Mouse (Mus musculus): ENCODE data around the gene Dcp1b. TPM values are rescaled to one million over a fixed set of nuclear protein-coding genes. Genes with fewer than 3 reads are reported as not detected.
A peak's percentile ranks its signal among the peaks of the same experiment; 100 is the strongest.

Gene Dcp1b
- polyA plus RNA-seq, 1 experiment = 11.7 TPM

DNA sequence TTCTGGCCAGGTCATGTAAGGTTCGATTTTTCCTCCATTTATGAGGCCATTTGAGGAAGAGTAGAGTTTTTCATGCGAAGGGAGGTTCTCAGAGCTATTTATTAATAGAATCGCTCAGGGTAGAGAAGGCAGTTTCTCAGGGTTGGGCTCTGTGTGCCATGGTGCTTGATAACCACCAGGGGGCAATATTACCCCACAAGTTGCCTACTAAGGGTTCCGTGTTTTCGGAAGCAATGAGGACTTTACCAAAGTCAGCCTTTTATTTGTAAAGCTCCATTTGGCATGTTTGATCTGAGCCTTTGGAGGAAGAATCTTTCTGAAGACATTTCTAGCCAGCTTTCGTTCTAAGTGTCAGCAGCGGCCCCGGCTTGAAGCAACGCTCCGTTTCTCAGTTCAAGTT, 45.2 kb downstream of the Dcp1b start:
- no peak overlapping the region for H3K27ac ChIP-seq (ENCODE audit: insufficient read depth, low read length)
- no peak overlapping the region for H3K9ac ChIP-seq (ENCODE audit: low read depth, poor library complexity, severe bottlenecking)
- no peaks in the 10 kb centered on the region for H3K36me3 ChIP-seq (ENCODE audit: control insufficient read depth, insufficient read depth, low read length, poor library complexity, severe bottlenecking)
- H3K4me3 ChIP-seq (ENCODE audit: low read depth, low read length) = no peak overlapping the region
- H3K4me1 ChIP-seq (ENCODE audit: control insufficient read depth, insufficient read depth, low read length) = no peaks in the 10 kb centered on the region
- H3K27me3 ChIP-seq (ENCODE audit: control insufficient read depth, insufficient read depth, low read length, poor library complexity, severe bottlenecking) = no peaks in the 10 kb centered on the region
- no peaks in the 10 kb centered on the region for H3K9me3 ChIP-seq (replicated peaks; ENCODE audit: control insufficient read depth, insufficient read depth, low read length, poor library complexity, severe bottlenecking)
- TF ChIP-seq POLR2A (IDR thresholded peaks at IDR 0.05; ENCODE audit: insufficient read depth, low read length) (no peak), CTCF (IDR thresholded peaks at IDR 0.05; ENCODE audit: low read depth, low read length) (peak; percentile 50), EP300 (IDR thresholded peaks at IDR 0.05; ENCODE audit: insufficient read depth, low read depth, low read length) (no peak)

DNA sequence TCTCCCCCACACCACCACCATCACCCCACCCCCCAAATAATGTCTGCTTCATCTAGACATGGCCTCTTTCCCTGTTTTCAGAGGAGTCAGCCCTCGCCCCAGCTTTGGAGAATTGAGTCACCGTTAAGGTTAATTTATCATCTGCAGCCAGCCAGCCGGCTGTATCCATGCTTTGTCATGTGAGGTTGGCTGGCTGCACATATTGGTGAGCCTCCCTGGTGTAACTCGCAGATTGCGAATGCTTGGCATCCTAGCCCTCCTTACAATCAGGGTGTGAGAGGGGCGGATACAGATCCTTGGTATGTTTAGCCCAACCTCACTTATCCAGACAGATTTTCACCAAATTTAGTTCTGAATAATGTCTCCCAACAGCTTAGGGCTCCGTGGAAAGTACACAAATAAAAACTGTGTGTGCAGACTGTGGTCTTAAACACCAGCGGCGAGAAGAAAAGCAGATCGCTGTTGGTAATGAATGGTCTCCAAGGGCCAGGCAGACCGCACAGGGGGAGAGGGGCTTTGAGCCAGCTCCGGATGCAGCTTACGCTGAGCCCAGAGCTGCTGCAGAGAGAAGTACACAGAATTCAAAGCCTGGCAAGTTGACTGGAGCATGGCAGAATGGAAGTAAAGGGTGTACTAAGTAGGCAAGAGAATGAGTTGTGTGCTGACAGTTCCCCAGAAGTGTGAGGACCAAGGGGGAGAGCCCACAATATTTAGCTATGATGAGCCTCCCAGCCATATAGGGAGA, 49.6 kb downstream of the Dcp1b start:
- Histone ChIP-seq H3K36me3 (ENCODE audit: control insufficient read depth, insufficient read depth, low read length, poor library complexity, severe bottlenecking) (no peaks in the 10 kb centered on the region), H3K27me3 (ENCODE audit: control insufficient read depth, insufficient read depth, low read length, poor library complexity, severe bottlenecking) (no peaks in the 10 kb centered on the region), H3K9ac (ENCODE audit: low read depth, poor library complexity, severe bottlenecking) (no peak overlapping the region), H3K4me3 (ENCODE audit: low read depth, low read length) (no peak overlapping the region), H3K4me1 (ENCODE audit: control insufficient read depth, insufficient read depth, low read length) (no peaks in the 10 kb centered on the region), H3K27ac (ENCODE audit: insufficient read depth, low read length) (no peak overlapping the region), H3K9me3 (replicated peaks; ENCODE audit: control insufficient read depth, insufficient read depth, low read length, poor library complexity, severe bottlenecking) (no peaks in the 10 kb centered on the region)
- TF ChIP-seq CTCF (IDR thresholded peaks at IDR 0.05; ENCODE audit: low read depth, low read length) (no peak), EP300 (IDR thresholded peaks at IDR 0.05; ENCODE audit: insufficient read depth, low read depth, low read length) (no peak), POLR2A (IDR thresholded peaks at IDR 0.05; ENCODE audit: insufficient read depth, low read length) (no peak)

DNA sequence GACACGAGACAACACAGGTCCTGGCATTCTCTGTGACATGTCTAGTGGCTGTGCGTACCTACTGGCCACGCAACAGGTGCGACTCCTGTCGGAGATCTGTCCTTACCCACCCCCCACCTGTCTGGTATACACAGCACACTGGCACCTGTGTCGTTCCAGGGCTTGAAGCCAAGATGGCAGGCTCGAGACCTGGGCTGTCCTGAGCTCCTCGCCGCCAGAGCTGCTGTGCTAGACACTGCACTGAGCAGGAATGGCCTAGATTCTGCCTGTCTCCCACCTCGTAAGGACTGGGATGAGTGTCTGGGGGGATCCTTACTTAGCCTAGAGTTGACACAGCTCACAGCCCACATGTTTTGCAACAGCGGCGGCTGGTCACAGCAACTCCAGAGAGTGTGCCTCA, 50.2 kb downstream of the Dcp1b start:
- Histone ChIP-seq H3K36me3 (ENCODE audit: control insufficient read depth, insufficient read depth, low read length, poor library complexity, severe bottlenecking) (no peaks in the 10 kb centered on the region), H3K4me1 (ENCODE audit: control insufficient read depth, insufficient read depth, low read length) (no peaks in the 10 kb centered on the region), H3K4me3 (ENCODE audit: low read depth, low read length) (no peak overlapping the region), H3K9me3 (replicated peaks; ENCODE audit: control insufficient read depth, insufficient read depth, low read length, poor library complexity, severe bottlenecking) (no peaks in the 10 kb centered on the region), H3K27ac (ENCODE audit: insufficient read depth, low read length) (no peak overlapping the region), H3K27me3 (ENCODE audit: control insufficient read depth, insufficient read depth, low read length, poor library complexity, severe bottlenecking) (no peaks in the 10 kb centered on the region), H3K9ac (ENCODE audit: low read depth, poor library complexity, severe bottlenecking) (no peak overlapping the region)
- TF ChIP-seq CTCF (IDR thresholded peaks at IDR 0.05; ENCODE audit: low read depth, low read length) = no peak

DNA sequence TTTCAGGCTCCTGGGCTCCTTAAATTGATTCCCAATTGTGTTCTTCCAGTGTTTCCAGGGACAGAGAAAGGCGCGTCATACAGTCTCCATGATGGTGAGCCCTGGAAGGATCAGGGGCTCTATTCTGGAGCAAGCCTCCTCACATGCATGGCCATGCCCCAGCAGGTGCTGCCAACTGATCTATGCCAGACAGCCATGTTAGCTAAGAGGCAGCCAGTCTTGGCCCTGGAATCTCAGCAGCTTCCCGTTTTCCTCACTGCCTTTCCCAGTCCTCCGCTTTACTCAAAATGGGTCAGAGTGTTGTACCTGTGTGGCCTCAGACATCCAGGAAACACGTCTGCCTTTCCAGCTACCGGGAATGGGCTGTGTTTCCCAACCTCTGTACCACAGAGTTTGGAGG, 50.7 kb downstream of the Dcp1b start:
- Histone ChIP-seq H3K9ac (ENCODE audit: low read depth, poor library complexity, severe bottlenecking) (no peak overlapping the region), H3K9me3 (replicated peaks; ENCODE audit: control insufficient read depth, insufficient read depth, low read length, poor library complexity, severe bottlenecking) (no peaks in the 10 kb centered on the region)
- TF ChIP-seq CTCF (IDR thresholded peaks at IDR 0.05; ENCODE audit: low read depth, low read length) (no peak), POLR2A (IDR thresholded peaks at IDR 0.05; ENCODE audit: insufficient read depth, low read length) (no peak), EP300 (IDR thresholded peaks at IDR 0.05; ENCODE audit: insufficient read depth, low read depth, low read length) (no peak)

DNA sequence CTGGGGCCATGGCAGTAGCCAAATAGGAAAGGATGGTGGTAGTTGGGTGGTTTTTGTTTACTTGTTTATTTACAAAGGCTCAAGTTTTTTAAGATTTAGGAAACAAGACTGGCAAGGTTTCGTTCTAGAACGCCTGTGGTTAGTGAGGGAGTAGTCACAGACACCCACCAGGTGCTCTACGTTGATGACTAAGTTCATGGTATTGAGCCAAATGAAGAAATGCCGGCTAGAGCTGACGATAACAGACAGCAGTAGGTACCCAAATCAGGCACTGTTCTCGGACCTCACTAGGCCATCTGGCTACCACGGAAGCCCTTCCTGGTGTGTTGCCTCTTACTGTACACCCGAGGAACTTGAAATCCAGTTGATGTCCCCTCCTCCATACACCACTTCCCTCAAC, 51.9 kb downstream of the Dcp1b start:
- H3K4me3 ChIP-seq (ENCODE audit: low read depth, low read length) = no peak overlapping the region
- no peaks in the 10 kb centered on the region for H3K27me3 ChIP-seq (ENCODE audit: control insufficient read depth, insufficient read depth, low read length, poor library complexity, severe bottlenecking)
- H3K27ac ChIP-seq (ENCODE audit: insufficient read depth, low read length) = no peak overlapping the region
- H3K4me1 ChIP-seq (ENCODE audit: control insufficient read depth, insufficient read depth, low read length) = no peaks in the 10 kb centered on the region
- no peak overlapping the region for H3K9ac ChIP-seq (ENCODE audit: low read depth, poor library complexity, severe bottlenecking)
- no peak for TF ChIP-seq EP300 (IDR thresholded peaks at IDR 0.05; ENCODE audit: insufficient read depth, low read depth, low read length)
- no peak for TF ChIP-seq CTCF (IDR thresholded peaks at IDR 0.05; ENCODE audit: low read depth, low read length)
- no peak for TF ChIP-seq POLR2A (IDR thresholded peaks at IDR 0.05; ENCODE audit: insufficient read depth, low read length)
- H3K9me3 ChIP-seq (replicated peaks; ENCODE audit: control insufficient read depth, insufficient read depth, low read length, poor library complexity, severe bottlenecking) = no peaks in the 10 kb centered on the region
- H3K36me3 ChIP-seq (ENCODE audit: control insufficient read depth, insufficient read depth, low read length, poor library complexity, severe bottlenecking) = no peaks in the 10 kb centered on the region

More for the DNA sequence above, 50.7 kb downstream of the Dcp1b start:
- Histone ChIP-seq H3K4me3 (ENCODE audit: low read depth, low read length) (no peak overlapping the region), H3K27ac (ENCODE audit: insufficient read depth, low read length) (no peak overlapping the region), H3K4me1 (ENCODE audit: control insufficient read depth, insufficient read depth, low read length) (no peaks in the 10 kb centered on the region), H3K36me3 (ENCODE audit: control insufficient read depth, insufficient read depth, low read length, poor library complexity, severe bottlenecking) (no peaks in the 10 kb centered on the region), H3K27me3 (ENCODE audit: control insufficient read depth, insufficient read depth, low read length, poor library complexity, severe bottlenecking) (no peaks in the 10 kb centered on the region)

DNA sequence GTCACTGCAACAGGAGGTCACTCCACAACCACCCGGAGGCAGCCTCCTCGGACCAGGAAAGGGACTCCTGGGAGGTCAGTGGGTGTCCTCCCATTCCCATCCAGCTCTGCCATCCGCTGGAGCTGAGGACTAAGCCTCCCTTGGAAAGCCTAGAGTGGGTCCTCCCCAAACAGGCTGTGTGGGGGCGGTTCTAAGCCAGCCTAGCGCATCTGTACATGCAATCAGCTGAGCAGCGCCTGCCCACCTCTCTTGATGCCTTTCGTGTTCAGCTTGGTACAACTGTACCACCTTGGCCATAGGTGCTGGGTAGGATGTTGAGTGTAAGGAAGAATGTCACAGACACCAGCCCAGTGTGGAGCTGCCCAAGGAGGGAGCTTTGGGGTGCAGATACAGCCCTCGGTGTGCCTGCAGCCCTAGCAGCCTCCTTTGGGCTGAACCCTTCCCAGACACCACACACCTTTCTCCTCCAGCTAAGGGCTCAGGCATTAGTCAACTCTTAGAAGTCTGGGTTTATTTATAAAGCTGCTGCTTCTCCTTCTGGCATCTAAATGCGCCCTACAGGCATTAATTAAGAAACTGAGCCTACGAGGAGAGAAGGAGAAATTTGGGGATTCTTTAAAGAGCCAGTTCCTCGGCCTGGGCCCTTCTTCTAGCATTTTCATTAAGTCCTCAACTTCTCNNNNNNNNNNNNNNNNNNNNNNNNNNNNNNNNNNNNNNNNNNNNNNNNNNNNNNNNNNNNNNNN, 54.0 kb downstream of the Dcp1b start:
- TF ChIP-seq EP300 (IDR thresholded peaks at IDR 0.05; ENCODE audit: insufficient read depth, low read depth, low read length) (no peak), CTCF (IDR thresholded peaks at IDR 0.05; ENCODE audit: low read depth, low read length) (no peak), POLR2A (IDR thresholded peaks at IDR 0.05; ENCODE audit: insufficient read depth, low read length) (no peak)

More for the DNA sequence above, 54.0 kb downstream of the Dcp1b start:
- Histone ChIP-seq H3K4me3 (ENCODE audit: low read depth, low read length) (no peak overlapping the region), H3K36me3 (ENCODE audit: control insufficient read depth, insufficient read depth, low read length, poor library complexity, severe bottlenecking) (no peaks in the 10 kb centered on the region), H3K27ac (ENCODE audit: insufficient read depth, low read length) (no peak overlapping the region), H3K27me3 (ENCODE audit: control insufficient read depth, insufficient read depth, low read length, poor library complexity, severe bottlenecking) (no peaks in the 10 kb centered on the region), H3K9ac (ENCODE audit: low read depth, poor library complexity, severe bottlenecking) (no peak overlapping the region), H3K9me3 (replicated peaks; ENCODE audit: control insufficient read depth, insufficient read depth, low read length, poor library complexity, severe bottlenecking) (no peaks in the 10 kb centered on the region), H3K4me1 (ENCODE audit: control insufficient read depth, insufficient read depth, low read length) (no peaks in the 10 kb centered on the region)
